Mouse (Mus musculus): Measurements from ENCODE around the gene Unc45a.

The Unc45a gene

DNA sequence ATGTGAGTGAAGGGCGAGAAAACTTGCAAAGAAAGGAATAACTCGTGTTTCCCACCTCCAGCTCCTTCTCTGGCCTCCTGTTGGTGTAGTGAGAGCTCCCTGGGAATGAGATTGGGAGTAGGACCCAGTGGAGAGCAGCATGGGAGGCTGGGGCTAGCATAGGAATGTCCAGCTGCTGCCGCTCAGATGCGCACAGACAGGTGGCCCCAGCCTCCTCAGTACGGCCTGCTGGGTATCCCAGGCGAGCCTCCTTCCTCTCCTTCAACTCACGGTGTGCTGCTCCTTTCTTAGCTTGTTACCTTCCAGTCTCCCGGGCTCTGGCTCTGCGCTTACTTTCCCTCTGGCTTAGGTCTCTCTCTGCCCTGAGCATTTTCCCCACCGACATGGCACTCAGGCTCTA lies 60.8 kb downstream of the Unc45a start:
- Histone ChIP-seq H3K9me3 (ENCODE audit: low read length) (no peaks in the 10 kb centered on the region), H3K36me3 (ENCODE audit: insufficient read depth, low read length) (peaks cover 96% of the 10 kb centered on the region), H3K4me3 (replicated peaks; ENCODE audit: low read length) (no peak overlapping the region), H3K4me1 (replicated peaks; ENCODE audit: low read depth, low read length) (no peaks in the 10 kb centered on the region), H3K27me3 (ENCODE audit: insufficient read depth, low read length) (no peaks in the 10 kb centered on the region)
- TF ChIP-seq NANOG (IDR thresholded peaks at IDR 0.05; ENCODE audit: borderline replicate concordance, low read length) (no peak), POU5F1 (IDR thresholded peaks at IDR 0.05; ENCODE audit: borderline replicate concordance, low read length) (no peak), CTCF (conservative IDR thresholded peaks at IDR 0.05; ENCODE audit: low read length) (no peak)

DNA sequence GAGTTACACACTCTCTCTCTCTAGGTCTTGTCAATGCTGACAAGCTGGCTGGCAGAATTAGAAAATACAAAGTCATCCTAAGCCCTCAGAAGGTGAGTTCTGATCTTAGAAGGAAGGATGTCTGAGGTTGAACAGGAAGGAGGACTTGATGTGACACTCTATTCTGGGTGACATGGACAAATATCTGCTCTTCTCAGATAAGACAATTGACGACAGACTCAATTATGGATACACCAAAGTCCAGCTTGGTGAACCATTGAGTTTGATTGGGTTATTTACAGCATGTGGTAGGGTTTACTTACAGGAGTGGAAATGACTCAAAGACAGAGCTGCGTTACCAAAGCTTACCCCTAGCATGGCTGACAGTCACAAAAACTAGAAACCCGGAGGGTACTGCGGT lies 64.4 kb downstream of the Unc45a start:
- H3K4me3 ChIP-seq (replicated peaks; ENCODE audit: low read length), result no peak overlapping the region
- H3K4me1 ChIP-seq (replicated peaks; ENCODE audit: low read depth, low read length), result no peaks in the 10 kb centered on the region
- H3K9me3 ChIP-seq (ENCODE audit: low read length), result no peaks in the 10 kb centered on the region
- H3K27me3 ChIP-seq (ENCODE audit: insufficient read depth, low read length), result no peaks in the 10 kb centered on the region
- no peak for TF ChIP-seq CTCF (conservative IDR thresholded peaks at IDR 0.05; ENCODE audit: low read length)
- TF ChIP-seq POU5F1 (IDR thresholded peaks at IDR 0.05; ENCODE audit: borderline replicate concordance, low read length), result no peak
- TF ChIP-seq NANOG (IDR thresholded peaks at IDR 0.05; ENCODE audit: borderline replicate concordance, low read length), result no peak
- peaks cover 98% of the 10 kb centered on the region for H3K36me3 ChIP-seq (ENCODE audit: insufficient read depth, low read length)
